Mouse (Mus musculus) heart, postnatal 0 days (tissue): ENCODE measurements around the gene Ptprh.

Experiments
- CTCF ChIP-seq: IDR thresholded peaks from 2 replicates; pipeline ENCODE4 v1.5.1; 2016; ENCODE audit warnings: antibody characterized with exemption, control low read depth, low read depth
- EP300 ChIP-seq: IDR thresholded peaks from 2 replicates; pipeline ENCODE4 v1.6.1; 2016; ENCODE audit warnings: antibody characterized with exemption, low read depth

- TF ChIP-seq EP300 (no peak), CTCF (peak; percentile 85)
Observed at GRCm38 (mm10) chr7:4526341-4527301, 77.2 kb downstream of the Ptprh start.
